Mouse (Mus musculus): ENCODE measurements around the gene Gm45618.

Gm45618 gene

DNA sequence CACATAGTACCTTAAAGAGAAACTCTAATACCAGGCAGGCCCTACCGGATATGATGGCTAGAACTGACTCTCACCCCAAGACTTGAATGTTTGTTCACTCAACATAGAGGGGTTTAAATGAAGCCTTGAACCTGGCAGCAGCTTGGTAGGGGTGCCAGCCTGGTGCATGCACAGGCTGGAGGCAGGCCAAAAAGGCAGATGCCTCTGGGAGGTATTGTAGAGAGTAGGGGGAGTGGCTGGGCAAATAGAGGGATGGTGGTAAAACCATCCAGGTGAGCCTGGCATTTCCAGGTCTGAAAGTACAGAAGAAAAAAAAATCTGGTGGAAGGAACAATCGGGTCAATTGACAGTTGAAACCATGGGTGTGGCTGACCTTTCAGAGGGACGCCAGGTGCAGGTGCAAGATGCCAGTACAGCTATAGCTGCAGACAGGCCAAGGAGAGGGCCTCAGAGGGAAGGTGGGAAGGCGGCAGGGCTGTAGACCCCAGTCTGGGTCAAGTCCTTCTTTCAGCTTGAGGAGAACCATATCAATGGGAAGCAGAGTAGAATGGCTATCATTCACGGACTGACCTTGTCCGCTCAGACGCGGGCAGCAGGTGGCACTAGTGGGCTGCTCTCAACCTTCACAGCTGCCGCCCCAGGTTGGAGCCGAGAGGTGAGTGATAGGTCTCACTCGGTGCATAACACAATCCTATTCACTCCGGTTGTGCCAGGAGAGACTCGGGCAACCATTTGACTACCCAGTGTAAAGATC lies 49.9 kb downstream of the Gm45618 start:
- peak; percentile 83 for DNase-seq (ENCODE audit: low spot score)
